Mouse (Mus musculus): ENCODE results near the gene Ugt1a9.

- TF ChIP-seq CTCF (IDR thresholded peaks at IDR 0.05; ENCODE audit: borderline replicate concordance, control insufficient read depth, extremely low read depth, insufficient read depth, low read length, poor library complexity) (no peak), POLR2A (IDR thresholded peaks at IDR 0.05; ENCODE audit: control insufficient read depth, extremely low read depth, insufficient read depth, low read length, poor library complexity) (no peak)
These were observed 193.8 kb downstream of the Ugt1a9 start for GRCm38 (mm10) chr1:88264237-88264868.

Data from thymus, adult 2 months (tissue).